Mouse (Mus musculus) forebrain, embryonic 11.5 days (tissue): Measurements from ENCODE around the gene Thyn1. TPM values are rescaled to one million over a fixed set of nuclear protein-coding genes. Genes with fewer than 3 reads are reported as not detected.

ENCODE experiments used
- ATAC-seq: fragments of 200-750 bp; cut with Nextera tagmentation; replicated peaks from 2 replicates; pipeline ENCODE4 v1.8.0; 2017; ENCODE audit warnings: moderate TSS enrichment; ENCODE audit not compliant: low FRiP score
- DNase-seq: peaks from one replicate; pipeline ENCODE4 v3.0.0-alpha.2; 2017; ENCODE audit warnings: low spot score
- H3K27ac ChIP-seq: fragments of 300-500 bp; sonication (generic); 2 replicates; pipeline ENCODE4 v1.5.1; 2014; ENCODE audit warnings: low read depth, low read length
- H3K27me3 ChIP-seq: fragments of 300-500 bp; sonication (generic); 2 replicates; pipeline ENCODE4 v1.6.1; 2014; ENCODE audit warnings: mild to moderate bottlenecking, low read length, mixed read lengths; ENCODE audit not compliant: control insufficient read depth, insufficient read depth
- H3K36me3 ChIP-seq: fragments of 300-500 bp; sonication (generic); 2 replicates; pipeline ENCODE4 v1.6.1; 2014; ENCODE audit warnings: mild to moderate bottlenecking, low read length, moderate library complexity, mixed read lengths; ENCODE audit not compliant: control insufficient read depth, insufficient read depth
- H3K4me1 ChIP-seq: fragments of 300-500 bp; sonication (generic); replicated peaks from 2 replicates; pipeline ENCODE4 v1.6.1; 2014; ENCODE audit warnings: low read length, mixed read lengths; ENCODE audit not compliant: control insufficient read depth, insufficient read depth
- H3K4me2 ChIP-seq: fragments of 300-500 bp; sonication (generic); 2 replicates; pipeline ENCODE4 v1.6.1; 2014; ENCODE audit warnings: low read depth, mild to moderate bottlenecking, low read length, moderate library complexity, mixed read lengths; ENCODE audit not compliant: severe bottlenecking
- H3K4me3 ChIP-seq: fragments of 300-500 bp; sonication (generic); 2 replicates; pipeline ENCODE4 v1.5.1; 2014; ENCODE audit warnings: low read depth, low read length
- H3K9ac ChIP-seq: fragments of 300-500 bp; sonication (generic); 2 replicates; pipeline ENCODE4 v1.6.1; 2014; ENCODE audit warnings: low read length
- H3K9me3 ChIP-seq: fragments of 300-500 bp; sonication (generic); 2 replicates; pipeline ENCODE4 v1.6.1; 2016; ENCODE audit warnings: low read length, mixed read lengths; ENCODE audit not compliant: control insufficient read depth
- WGBS: fragments of 180-500 bp; shearing (Covaris S2); extraction: QIAGEN DNeasy Blood & Tissue Kit; methylation state at CpG from one replicate; pipeline ENCODE4 v1.1.7; 2014; 5-methylcytosine and 5-hydroxymethylcytosine counted together
- polyA plus RNA-seq: library from polyadenylated mRNA; unstranded; fragments of >200 nt; fragmentation: Nextera tagmentation; extraction: Ambion mirVana; gene quantifications from 2 replicates; pipeline ENCODE4 v1.2.1, GENCODE M21; 2014

Gene Thyn1
- polyA plus RNA-seq, 1 experiment from 2014 or later, result 155 TPM

GRCm38 (mm10) chr9:27023681-27024080 is 24.2 kb downstream of the Thyn1 start:
- Histone ChIP-seq H3K4me3 (no peak overlapping the region), H3K27ac (no peak overlapping the region), H3K9ac (no peak overlapping the region), H3K4me1 (no peaks in the 10 kb centered on the region; the same call in 1 of the 2 replicates), H3K36me3 (no peaks in the 10 kb centered on the region; the same call in 1 of the 2 replicates), H3K27me3 (no peaks in the 10 kb centered on the region), H3K4me2 (no peak overlapping the region), H3K9me3 (no peaks in the 10 kb centered on the region)
- ATAC-seq, result no peak
- WGBS, result 93% methylated on average over 4 of the region's 4 CpGs
- DNase-seq, result no peak

DNA sequence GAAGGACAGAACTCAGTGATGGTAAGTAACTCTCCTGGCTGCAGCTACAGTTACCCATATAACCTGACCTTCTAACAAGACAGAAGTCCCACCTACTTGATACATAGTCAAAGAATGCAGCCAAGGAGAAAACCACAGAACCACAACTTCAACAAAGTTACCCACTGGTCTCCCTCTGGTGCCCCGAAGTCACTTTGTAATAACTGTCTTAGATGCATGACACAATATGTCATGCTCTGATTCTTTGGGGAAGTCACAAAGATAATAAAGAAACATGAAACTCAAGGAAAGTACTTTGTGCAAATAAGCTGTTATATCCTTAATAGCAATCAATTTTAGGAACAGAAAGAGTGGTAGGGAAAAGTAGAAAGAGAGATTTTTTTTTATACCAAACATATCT is 27.2 kb downstream of the Thyn1 start:
- no peaks in the 10 kb centered on the region for H3K27me3 ChIP-seq
- no peak overlapping the region for H3K9ac ChIP-seq
- no peak overlapping the region for H3K4me3 ChIP-seq
- H3K4me2 ChIP-seq, result no peak overlapping the region
- no peak overlapping the region for H3K27ac ChIP-seq
- no peaks in the 10 kb centered on the region; the same call in 1 of the 2 replicates for H3K36me3 ChIP-seq
- WGBS, result 97% methylated on average over 1 of the region's 1 CpGs
- ATAC-seq, result no peak
- no peaks in the 10 kb centered on the region for H3K9me3 ChIP-seq
- peaks cover 1% of the 10 kb centered on the region; the same call in 1 of the 2 replicates for H3K4me1 ChIP-seq
- no peak for DNase-seq

DNA sequence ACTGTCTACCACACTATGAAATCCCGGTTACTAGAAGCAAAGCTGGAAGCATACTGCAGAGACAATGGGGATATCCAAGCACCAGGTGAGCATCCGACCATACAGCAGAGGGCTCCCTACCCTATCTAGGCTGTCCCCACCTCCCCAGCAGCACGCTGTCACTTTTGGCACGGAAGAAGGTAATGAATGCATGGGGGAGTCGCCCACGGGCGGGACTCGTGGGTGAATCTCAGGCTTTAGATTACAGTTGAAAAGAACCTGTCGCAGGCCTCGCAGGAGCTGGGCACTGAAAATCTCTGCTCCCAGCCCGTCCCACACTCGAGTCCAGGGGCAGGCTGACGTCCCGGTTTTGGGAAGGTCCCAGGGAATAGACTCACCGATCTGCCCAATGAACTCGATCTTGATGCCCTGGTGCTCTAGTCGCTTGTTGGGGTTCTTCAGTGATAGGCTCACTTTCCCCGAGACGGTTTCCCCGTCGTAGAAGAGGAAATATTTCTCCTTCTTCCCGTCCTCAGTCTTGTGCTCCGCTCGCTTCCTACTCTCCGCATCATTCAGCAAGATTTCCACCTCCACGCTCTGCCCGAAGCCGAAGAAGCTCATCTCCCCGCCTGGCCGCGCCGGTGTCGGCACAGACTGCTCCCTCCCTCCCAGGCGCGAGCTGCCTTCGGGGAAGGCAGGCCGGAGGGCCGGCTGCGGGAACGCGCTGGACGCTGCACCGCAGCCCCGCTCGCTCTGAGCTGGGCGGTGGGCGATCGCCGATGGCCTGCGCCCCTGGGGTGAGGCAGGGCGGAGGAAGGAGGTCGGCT is 29.7 kb downstream of the Thyn1 start:
- Histone ChIP-seq H3K9ac (peak overlapping the region; percentile 93), H3K27ac (peak overlapping the region; percentile 76), H3K36me3 (no peaks in the 10 kb centered on the region), H3K4me2 (peak overlapping the region; percentile 71), H3K4me3 (peak overlapping the region; percentile 93), H3K27me3 (no peaks in the 10 kb centered on the region), H3K9me3 (no peaks in the 10 kb centered on the region), H3K4me1 (peaks cover 2% of the 10 kb centered on the region; the same call in 1 of the 2 replicates)
- DNase-seq (peak; percentile 68), ATAC-seq (0 out of 2 replicates have a peak, but pooled peaks have one; percentile 15)
- under 1% methylated on average over 52 of the region's 52 CpGs for WGBS

DNA sequence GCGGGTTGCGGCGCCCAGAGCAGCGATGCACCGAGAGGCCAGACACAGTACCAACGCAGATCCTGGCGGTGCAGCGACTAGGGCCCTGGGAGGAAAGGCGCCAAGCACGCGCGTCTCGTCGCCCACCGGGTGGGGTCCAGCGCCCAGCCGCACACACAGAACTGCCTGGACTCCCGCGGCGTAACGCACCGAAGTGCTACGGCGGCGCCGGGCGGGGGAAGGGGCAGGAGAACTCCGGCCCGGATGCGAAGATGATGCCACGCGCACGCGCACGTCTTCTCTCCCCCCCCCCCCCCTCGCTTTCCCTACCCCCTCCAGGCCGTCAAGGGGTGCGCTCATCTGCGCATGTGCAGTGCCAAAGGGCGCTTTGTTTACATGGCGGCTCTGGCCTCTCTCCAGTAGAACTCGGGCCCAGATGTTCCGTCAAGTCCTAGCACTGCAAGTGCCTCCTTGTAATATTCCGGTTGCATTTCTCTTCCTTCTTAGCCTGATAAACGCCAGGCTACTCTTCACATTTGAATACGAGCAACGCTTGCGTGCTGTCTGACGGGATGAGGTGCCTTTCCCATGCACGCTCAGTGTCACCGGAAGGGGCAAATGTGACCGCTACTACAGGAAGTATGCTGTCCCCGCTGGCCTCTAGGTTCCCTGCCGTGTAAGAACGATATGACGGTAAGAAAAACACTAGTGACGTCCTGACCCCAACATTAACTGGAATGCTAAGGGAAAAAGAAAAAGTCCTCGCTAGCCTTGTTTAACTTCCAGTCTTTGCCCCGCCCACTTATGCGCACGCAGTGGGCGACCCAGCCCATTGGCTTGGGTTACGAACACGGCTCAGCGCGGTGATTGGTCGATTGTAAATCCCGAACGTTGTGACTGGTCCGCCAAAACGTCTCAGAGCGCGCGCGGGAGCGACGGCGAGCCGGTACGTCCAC is 30.6 kb downstream of the Thyn1 start, which contains the start of the genes Vps26b and Ncapd3:
Vps26b (minus strand) TSS at position 238 of the 935 bp plus-strand sequence.
Ncapd3 (plus strand) TSS at position 348 of the 935 bp plus-strand sequence.
- peak within 1 kb of the TSS; percentile 76 for H3K27ac ChIP-seq
- peak within 1 kb of the TSS; percentile 93 for H3K4me3 ChIP-seq
- no peaks in the 10 kb centered on the region for H3K36me3 ChIP-seq
- ATAC-seq (peak; percentile 94), DNase-seq (peak; percentile 98)
- H3K9ac ChIP-seq, result peak within 1 kb of the TSS; percentile 93
- WGBS, result under 1% methylated on average over 77 of the region's 80 CpGs
- H3K4me1 ChIP-seq, result peaks cover 2% of the 10 kb centered on the region; the same call in 1 of the 2 replicates
- H3K9me3 ChIP-seq, result no peaks in the 10 kb centered on the region
- peak within 1 kb of the TSS; percentile 71 for H3K4me2 ChIP-seq
- H3K27me3 ChIP-seq, result no peaks in the 10 kb centered on the region

GRCm38 (mm10) chr9:27030763-27031100 is 31.2 kb downstream of the Thyn1 start:
- WGBS, result 0% methylated on average over 17 of the region's 17 CpGs
- Histone ChIP-seq H3K9me3 (no peaks in the 10 kb centered on the region), H3K27me3 (no peaks in the 10 kb centered on the region), H3K4me3 (peak overlapping the region; percentile 93), H3K9ac (peak overlapping the region; percentile 93), H3K4me2 (peak overlapping the region; percentile 65), H3K4me1 (peaks cover 2% of the 10 kb centered on the region; the same call in 1 of the 2 replicates), H3K27ac (no peak overlapping the region; the same call in 1 of the 2 replicates), H3K36me3 (no peaks in the 10 kb centered on the region)
- ATAC-seq (peak; percentile 47), DNase-seq (no peak)

DNA sequence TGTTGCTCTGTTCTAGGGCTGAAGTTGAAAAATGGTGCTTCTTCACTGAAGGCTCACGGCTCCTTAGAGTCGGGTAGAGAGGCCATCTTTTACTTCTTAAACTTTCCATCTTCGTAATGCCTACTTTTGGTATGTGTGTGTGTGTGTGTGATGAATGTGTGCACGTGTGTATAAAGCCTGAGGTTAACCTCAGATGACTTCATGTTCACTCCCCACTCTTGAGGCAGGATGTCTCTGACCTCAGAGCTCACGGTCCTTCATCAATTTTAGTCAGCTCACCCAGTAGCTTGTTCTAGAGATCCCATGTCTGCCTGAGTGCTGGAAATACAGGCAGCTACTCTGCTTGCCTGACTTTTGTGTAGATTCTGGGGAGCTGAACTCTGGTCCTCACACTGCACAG is 44.4 kb downstream of the Thyn1 start:
- H3K27me3 ChIP-seq, result no peaks in the 10 kb centered on the region
- WGBS, result 92% methylated on average over 5 of the region's 5 CpGs

GRCm38 (mm10) chr9:27049492-27049891 is 50.0 kb downstream of the Thyn1 start:
- no peak for ATAC-seq
- Histone ChIP-seq H3K4me3 (no peak overlapping the region), H3K9me3 (no peaks in the 10 kb centered on the region), H3K9ac (no peak overlapping the region), H3K4me2 (no peak overlapping the region), H3K27ac (no peak overlapping the region), H3K27me3 (no peaks in the 10 kb centered on the region), H3K4me1 (no peaks in the 10 kb centered on the region), H3K36me3 (peaks cover 10% of the 10 kb centered on the region)
- 94% methylated on average over 2 of the region's 2 CpGs for WGBS
- no peak for DNase-seq

More for the DNA sequence above, 44.4 kb downstream of the Thyn1 start:
- Histone ChIP-seq H3K4me3 (no peak overlapping the region), H3K9ac (no peak overlapping the region), H3K4me1 (no peaks in the 10 kb centered on the region), H3K36me3 (peaks cover 5% of the 10 kb centered on the region), H3K9me3 (no peaks in the 10 kb centered on the region), H3K27ac (no peak overlapping the region), H3K4me2 (no peak overlapping the region)
- ATAC-seq (no peak), DNase-seq (no peak)
